Mouse (Mus musculus) forebrain, embryonic 14.5 days (tissue): ENCODE results near the gene Ctrc. TPM values are rescaled to one million over a fixed set of nuclear protein-coding genes. Genes with fewer than 3 reads are reported as not detected.
"Not testable (repeated sequence)": the region's sequence is repeated elsewhere in the genome, so short reads cannot be mapped to it uniquely, and the experiment has no call there.

ENCODE experiments used
- ATAC-seq: fragments of 200-750 bp; cut with Nextera tagmentation; 2 replicates; pipeline ENCODE4 v1.8.0; 2017; ENCODE audit warnings: mild to moderate bottlenecking, moderate library complexity
- DNase-seq: peaks from one replicate; pipeline ENCODE4 v3.0.0-alpha.2; 2015; ENCODE audit warnings: low spot score
- H3K27ac ChIP-seq: fragments of 300-500 bp; sonication (generic); 2 replicates; pipeline ENCODE4 v1.5.1; 2014; ENCODE audit warnings: low read depth, mild to moderate bottlenecking, control low read depth, low read length, moderate library complexity
- H3K27me3 ChIP-seq: fragments of 300-500 bp; sonication (generic); replicated peaks from 2 replicates; pipeline ENCODE4 v1.6.1; 2014; ENCODE audit warnings: low read length, control low read depth, mixed read lengths; ENCODE audit not compliant: control insufficient read depth, insufficient read depth
- H3K36me3 ChIP-seq: fragments of 300-500 bp; sonication (generic); 2 replicates; pipeline ENCODE4 v1.6.1; 2014; ENCODE audit warnings: low read length, control low read depth; ENCODE audit not compliant: control insufficient read depth, insufficient read depth
- H3K4me1 ChIP-seq: fragments of 300-500 bp; sonication (generic); 2 replicates; pipeline ENCODE4 v1.6.1; 2014; ENCODE audit warnings: antibody characterized with exemption, low read length, control low read depth; ENCODE audit not compliant: control insufficient read depth, insufficient read depth
- H3K4me2 ChIP-seq: fragments of 300-500 bp; sonication (generic); 2 replicates; pipeline ENCODE4 v1.6.1; 2014; ENCODE audit warnings: mild to moderate bottlenecking, control low read depth, low read length
- H3K4me3 ChIP-seq: fragments of 300-500 bp; sonication (generic); 2 replicates; pipeline ENCODE4 v1.5.1; 2014; ENCODE audit warnings: low read depth, low read length, control low read depth
- H3K9ac ChIP-seq: fragments of 300-500 bp; sonication (generic); 2 replicates; pipeline ENCODE4 v1.6.1; 2014; ENCODE audit warnings: mild to moderate bottlenecking, low read length, control low read depth, moderate library complexity
- H3K9me3 ChIP-seq: fragments of 300-500 bp; sonication (generic); replicated peaks from 2 replicates; pipeline ENCODE4 v1.6.1; 2016; ENCODE audit warnings: low read length, control low read depth, mixed read lengths; ENCODE audit not compliant: control insufficient read depth
- WGBS: fragments of 180-500 bp; shearing (Covaris S2); extraction: QIAGEN DNeasy Blood & Tissue Kit; methylation state at CpG from one replicate; pipeline ENCODE4 v1.1.7; 2014; 5-methylcytosine and 5-hydroxymethylcytosine counted together
- polyA plus RNA-seq: library from polyadenylated mRNA; unstranded; fragments of >200 nt; fragmentation: Nextera tagmentation; extraction: Ambion mirVana; gene quantifications from 2 replicates; pipeline ENCODE4 v1.2.1, GENCODE M21; 2014

Ctrc gene
- polyA plus RNA-seq, 1 experiment from 2014 or later = not detected

DNA sequence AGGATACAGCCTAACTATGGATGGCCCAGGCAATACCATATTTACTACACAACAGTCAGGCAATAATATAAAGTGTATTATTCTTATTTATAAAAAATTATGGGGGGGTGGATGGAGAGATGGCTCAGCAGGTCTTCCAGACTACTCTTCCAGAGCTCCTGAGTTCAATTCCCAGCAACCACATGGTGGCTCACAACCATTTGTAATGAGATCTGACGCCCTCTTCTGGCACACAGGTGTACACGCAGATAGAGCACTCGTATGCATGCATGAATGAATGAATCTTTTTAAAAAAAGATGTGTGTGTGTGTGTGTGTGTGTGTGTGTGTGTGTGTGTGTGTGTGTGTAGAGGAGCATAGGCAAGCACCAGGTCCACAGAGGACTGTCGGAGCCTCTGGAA lies 73.1 kb downstream of the Ctrc start:
- not testable (repeated sequence) for H3K4me3 ChIP-seq, H3K4me1 ChIP-seq, ATAC-seq, DNase-seq, H3K4me2 ChIP-seq, H3K27me3 ChIP-seq, H3K9me3 ChIP-seq, H3K9ac ChIP-seq, H3K27ac ChIP-seq
- peaks cover 89% of the 10 kb centered on the region for H3K36me3 ChIP-seq
- 85% methylated on average over 4 of the region's 4 CpGs for WGBS

DNA sequence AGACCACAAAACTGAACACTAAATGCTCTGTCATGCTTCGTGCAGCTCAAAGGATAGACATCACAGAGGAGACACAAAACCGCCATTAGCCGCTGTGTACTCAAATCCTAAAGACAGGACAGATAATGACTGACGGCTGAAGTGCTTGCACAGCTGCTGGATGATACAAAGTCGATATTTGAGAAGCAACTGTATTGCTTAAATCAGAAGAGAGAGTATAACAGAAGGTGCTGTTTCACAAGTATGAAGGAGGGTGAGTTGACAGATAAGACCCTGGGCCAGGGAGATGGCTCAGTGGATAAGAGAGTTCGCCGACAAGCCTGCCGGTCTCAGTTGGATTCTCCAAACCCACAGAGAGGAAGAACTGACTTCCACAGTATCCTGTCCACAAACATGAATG lies 74.3 kb downstream of the Ctrc start:
- Histone ChIP-seq H3K4me3 (no peak overlapping the region), H3K9ac (no peak overlapping the region), H3K27ac (no peak overlapping the region), H3K27me3 (no peaks in the 10 kb centered on the region), H3K9me3 (no peaks in the 10 kb centered on the region), H3K4me1 (peaks cover 7% of the 10 kb centered on the region), H3K36me3 (peaks cover 93% of the 10 kb centered on the region), H3K4me2 (no peak overlapping the region)
- ATAC-seq = no peak
- 93% methylated on average over 8 of the region's 8 CpGs for WGBS
- DNase-seq = no peak

- Histone ChIP-seq H3K4me2 (no peak overlapping the region), H3K27me3 (no peaks in the 10 kb centered on the region), H3K4me1 (peaks cover 13% of the 10 kb centered on the region), H3K27ac (no peak overlapping the region), H3K9ac (no peak overlapping the region), H3K4me3 (no peak overlapping the region), H3K36me3 (peaks cover 88% of the 10 kb centered on the region), H3K9me3 (no peaks in the 10 kb centered on the region)
- DNase-seq = no peak
- 81% methylated on average over 8 of the region's 8 CpGs for WGBS
- no peak for ATAC-seq
These were observed 76.5 kb downstream of the Ctrc start for GRCm38 (mm10) chr4:141769501-141770160.

- ATAC-seq (no peak), DNase-seq (peak; percentile 29)
- WGBS = 77% methylated on average over 19 of the region's 19 CpGs
- peaks cover 13% of the 10 kb centered on the region for H3K4me1 ChIP-seq
- H3K9me3 ChIP-seq = no peaks in the 10 kb centered on the region
- no peak overlapping the region for H3K4me2 ChIP-seq
- H3K36me3 ChIP-seq = peaks cover 91% of the 10 kb centered on the region
- no peaks in the 10 kb centered on the region for H3K27me3 ChIP-seq
- H3K27ac ChIP-seq = peak overlapping the region; percentile 86
- H3K4me3 ChIP-seq = no peak overlapping the region
- no peak overlapping the region for H3K9ac ChIP-seq
These were observed 78.7 kb downstream of the Ctrc start for GRCm38 (mm10) chr4:141767353-141768036.

GRCm38 (mm10) chr4:141766668-141767352 lies 79.3 kb downstream of the Ctrc start:
- peaks cover 91% of the 10 kb centered on the region for H3K36me3 ChIP-seq
- peak overlapping the region; percentile 86 for H3K27ac ChIP-seq
- no peaks in the 10 kb centered on the region for H3K27me3 ChIP-seq
- no peaks in the 10 kb centered on the region for H3K9me3 ChIP-seq
- peak; percentile 76 for ATAC-seq
- 39% methylated on average over 19 of the region's 19 CpGs for whole genome bisulfite sequencing
- H3K4me3 ChIP-seq = no peak overlapping the region
- peak; percentile 83 for DNase-seq
- 0 out of 2 replicates have a peak overlapping the region, but pooled peaks have one; percentile 12 for H3K4me2 ChIP-seq
- peak overlapping the region; percentile 29; the same call in 1 of the 2 replicates for H3K9ac ChIP-seq
- H3K4me1 ChIP-seq = peaks cover 13% of the 10 kb centered on the region

DNA sequence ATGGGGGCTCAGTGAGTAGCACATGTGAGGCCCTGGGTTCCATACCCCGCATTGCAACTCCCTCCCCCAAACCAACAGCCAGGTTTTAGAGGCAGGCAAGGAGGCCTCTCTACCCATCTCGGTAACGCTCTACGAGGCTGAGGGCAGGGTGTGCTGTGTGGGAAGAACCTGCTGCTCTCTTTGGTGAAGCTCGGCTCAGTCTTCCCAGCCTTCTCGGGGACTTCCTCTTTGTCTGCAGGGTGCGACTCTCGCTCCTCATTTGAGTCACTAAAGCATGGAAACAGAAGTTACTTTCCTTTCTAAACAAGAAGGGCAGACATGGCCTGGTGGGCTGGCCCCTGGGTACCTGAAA lies 79.9 kb downstream of the Ctrc start:
- DNase-seq = peak; percentile 22
- Histone ChIP-seq H3K36me3 (peaks cover 91% of the 10 kb centered on the region), H3K9me3 (no peaks in the 10 kb centered on the region), H3K4me2 (0 out of 2 replicates have a peak overlapping the region, but pooled peaks have one; percentile 12), H3K9ac (peak overlapping the region; percentile 29; the same call in 1 of the 2 replicates), H3K4me1 (peaks cover 13% of the 10 kb centered on the region), H3K27ac (peak overlapping the region; percentile 86), H3K27me3 (no peaks in the 10 kb centered on the region), H3K4me3 (no peak overlapping the region)
- 58% methylated on average over 8 of the region's 8 CpGs for WGBS
- ATAC-seq = peak; percentile 59

- no peak for DNase-seq
- Histone ChIP-seq H3K4me1 (peaks cover 13% of the 10 kb centered on the region), H3K4me3 (no peak overlapping the region), H3K27ac (no peak overlapping the region), H3K36me3 (peaks cover 83% of the 10 kb centered on the region), H3K9ac (no peak overlapping the region), H3K27me3 (no peaks in the 10 kb centered on the region), H3K4me2 (no peak overlapping the region), H3K9me3 (no peaks in the 10 kb centered on the region)
- ATAC-seq = no peak
- WGBS = 97% methylated on average over 3 of the region's 3 CpGs
These were observed 81.2 kb downstream of the Ctrc start for GRCm38 (mm10) chr4:141765008-141765407.
